Mouse (Mus musculus) myocyte (in vitro differentiated cells): ENCODE data around the gene Dmbt1. TPM values are rescaled to one million over a fixed set of nuclear protein-coding genes. Genes with fewer than 3 reads are reported as not detected.

ENCODE experiments used
- H3K27me3 ChIP-seq: one replicate; pipeline ENCODE4 v1.6.1; 2011; ENCODE audit not compliant: control insufficient read depth, insufficient read depth, insufficient read length
- H3K36me3 ChIP-seq: one replicate; pipeline ENCODE4 v1.6.1; 2011; ENCODE audit not compliant: control insufficient read depth, insufficient read depth
- H3K4me2 ChIP-seq: one replicate; pipeline ENCODE4 v1.6.1; 2011; ENCODE audit warnings: low read depth, control low read depth
- H3K4me3 ChIP-seq: one replicate; pipeline ENCODE4 v1.5.1; 2011; ENCODE audit warnings: mild to moderate bottlenecking, control low read depth, moderate library complexity
- H3K79me2 ChIP-seq: one replicate; pipeline ENCODE4 v1.6.1; 2011; ENCODE audit not compliant: control insufficient read depth, insufficient read depth
- H3ac ChIP-seq: one replicate; pipeline ENCODE4 v1.6.1; 2011; ENCODE audit not compliant: control insufficient read depth, insufficient read length
- CEBPB ChIP-seq: IDR thresholded peaks from 2 replicates; pipeline ENCODE4 v1.6.1; 2011; ENCODE audit warnings: mild to moderate bottlenecking, moderate library complexity; ENCODE audit not compliant: poor library complexity, insufficient read depth, severe bottlenecking
- E2F4 ChIP-seq: IDR thresholded peaks from one replicate; pipeline ENCODE4 v1.6.1; 2011; ENCODE audit warnings: mild to moderate bottlenecking, control low read depth, moderate library complexity; ENCODE audit not compliant: insufficient read depth
- MAX ChIP-seq: IDR thresholded peaks from one replicate; pipeline ENCODE4 v1.6.1; 2011; ENCODE audit warnings: low read depth, mild to moderate bottlenecking, control low read depth
- MYOD1 ChIP-seq, 3 experiments: IDR thresholded peaks; one replicate each; pipeline ENCODE4 v1.6.1; 2011; ENCODE audit warnings: control low read depth in 2 of 3, low read depth in 2 of 3, mild to moderate bottlenecking in 2 of 3, moderate library complexity in 1 of 3; ENCODE audit not compliant: insufficient read length in 2 of 3, control insufficient read depth in 1 of 3
- MYOG ChIP-seq, 3 experiments: IDR thresholded peaks; one replicate each; pipeline ENCODE4 v1.6.1; 2011; ENCODE audit warnings: control low read depth in 2 of 3, low read depth in 2 of 3, mild to moderate bottlenecking in 2 of 3; ENCODE audit not compliant: insufficient read length in 2 of 3, control insufficient read depth in 1 of 3, insufficient read depth in 1 of 3
- POLR2A ChIP-seq: IDR thresholded peaks from one replicate; pipeline ENCODE4 v1.6.1; 2011; ENCODE audit warnings: low read depth, mild to moderate bottlenecking, control low read depth, moderate library complexity; ENCODE audit not compliant: insufficient read length
- POLR2AphosphoS2 ChIP-seq: IDR thresholded peaks from one replicate; pipeline ENCODE4 v1.6.1; 2011; ENCODE audit warnings: low read depth, control low read depth; ENCODE audit not compliant: insufficient read length
- REST ChIP-seq: IDR thresholded peaks from one replicate; pipeline ENCODE4 v1.6.1; 2011; ENCODE audit warnings: mild to moderate bottlenecking, control low read depth, moderate library complexity; ENCODE audit not compliant: insufficient read depth, insufficient read length
- SRF ChIP-seq: IDR thresholded peaks from one replicate; pipeline ENCODE4 v1.6.1; 2011; ENCODE audit warnings: low read depth; ENCODE audit not compliant: control insufficient read depth, insufficient read length
- TCF12 ChIP-seq: IDR thresholded peaks from one replicate; pipeline ENCODE4 v1.6.1; 2011; ENCODE audit warnings: mild to moderate bottlenecking, control low read depth; ENCODE audit not compliant: poor library complexity, insufficient read depth, severe bottlenecking
- TCF3 ChIP-seq: IDR thresholded peaks from one replicate; pipeline ENCODE4 v1.6.1; 2011; ENCODE audit warnings: low read depth, control low read depth; ENCODE audit not compliant: insufficient read length
- USF1 ChIP-seq: IDR thresholded peaks from one replicate; pipeline ENCODE4 v1.6.1; 2011; ENCODE audit warnings: low read depth, mild to moderate bottlenecking, control low read depth, moderate library complexity
- polyA plus RNA-seq: library from polyadenylated mRNA; unstranded; fragments of >200 nt; fragmentation: generic; extraction: Trizol; gene quantifications from one replicate; pipeline ENCODE4 v1.2.1, GENCODE M21; 2012; ENCODE audit warnings: missing spikeins

Gene Dmbt1
- polyA plus RNA-seq: not detected

GRCm38 (mm10) chr7:131031755-131032154 lies at the start of gene Dmbt1:
Gene Dmbt1 (plus strand): TSS chr7:131032053.
- H3K4me3 ChIP-seq: no peak within 1 kb of the TSS
- H3K4me2 ChIP-seq: no peak within 1 kb of the TSS
- H3K79me2 ChIP-seq: no peaks in the 10 kb centered on the region

GRCm38 (mm10) chr7:130982371-130982770 lies 49.5 kb upstream of the Dmbt1 start:
- H3K36me3 ChIP-seq: peaks cover 15% of the 10 kb centered on the region
- no peaks in the 10 kb centered on the region for H3K27me3 ChIP-seq
- no peak overlapping the region for H3K4me3 ChIP-seq
- H3K79me2 ChIP-seq: no peaks in the 10 kb centered on the region
- H3ac ChIP-seq: no peak overlapping the region
- peak overlapping the region; percentile 27 for H3K4me2 ChIP-seq
- TF ChIP-seq POLR2AphosphoS2 (no peak), MYOG (IDR thresholded peaks at IDR 0.05; ENCODE audit: control insufficient read depth in 1 of 3, insufficient read depth in 1 of 3, insufficient read length in 2 of 3, low read depth in 2 of 3) (peak in 1 of 3 experiments; percentile 29), TCF3 (no peak), USF1 (no peak), CEBPB (no peak), MYOD1 (IDR thresholded peaks at IDR 0.05; ENCODE audit: control insufficient read depth in 1 of 3, insufficient read length in 2 of 3, low read depth in 2 of 3) (peak in 1 of 3 experiments; percentile 7), SRF (no peak), MAX (no peak), TCF12 (no peak), POLR2A (no peak), REST (no peak), E2F4 (no peak)

More at GRCm38 (mm10) chr7:131031755-131032154, at the start of gene Dmbt1:
- Histone ChIP-seq H3K36me3 (no peaks in the 10 kb centered on the region), H3K27me3 (peaks cover 34% of the 10 kb centered on the region), H3ac (no peak within 1 kb of the TSS)
- no peak for TF ChIP-seq E2F4
- no peak for TF ChIP-seq CEBPB
- TF ChIP-seq TCF12: no peak
- TF ChIP-seq POLR2AphosphoS2: no peak
- no peak for TF ChIP-seq MAX
- no peak for TF ChIP-seq MYOD1 (IDR thresholded peaks at IDR 0.05; ENCODE audit: control insufficient read depth in 1 of 3, insufficient read length in 2 of 3, low read depth in 2 of 3)
- no peak for TF ChIP-seq POLR2A
- no peak for TF ChIP-seq SRF
- TF ChIP-seq USF1: no peak
- TF ChIP-seq TCF3: no peak
- no peak for TF ChIP-seq REST
- no peak for TF ChIP-seq MYOG (IDR thresholded peaks at IDR 0.05; ENCODE audit: control insufficient read depth in 1 of 3, insufficient read depth in 1 of 3, insufficient read length in 2 of 3, low read depth in 2 of 3)

GRCm38 (mm10) chr7:130982881-130983280 lies 49.0 kb upstream of the Dmbt1 start:
- Histone ChIP-seq H3K79me2 (no peaks in the 10 kb centered on the region), H3ac (no peak overlapping the region), H3K36me3 (peaks cover 15% of the 10 kb centered on the region), H3K4me3 (no peak overlapping the region), H3K4me2 (no peak overlapping the region), H3K27me3 (no peaks in the 10 kb centered on the region)
- TF ChIP-seq E2F4 (no peak), SRF (no peak), TCF12 (no peak), MYOG (IDR thresholded peaks at IDR 0.05; ENCODE audit: control insufficient read depth in 1 of 3, insufficient read depth in 1 of 3, insufficient read length in 2 of 3, low read depth in 2 of 3) (no peak), REST (no peak)

- Histone ChIP-seq H3K79me2 (no peaks in the 10 kb centered on the region), H3K27me3 (no peaks in the 10 kb centered on the region), H3K4me3 (no peak overlapping the region), H3K4me2 (no peak overlapping the region), H3ac (no peak overlapping the region), H3K36me3 (peaks cover 15% of the 10 kb centered on the region)
- no peak for TF ChIP-seq REST
- TF ChIP-seq POLR2AphosphoS2: no peak
- TF ChIP-seq TCF12: no peak
Observed at GRCm38 (mm10) chr7:130984294-130984693, 47.6 kb upstream of the Dmbt1 start.

- no peak for TF ChIP-seq CEBPB
- TF ChIP-seq REST: no peak
- TF ChIP-seq MYOD1 (IDR thresholded peaks at IDR 0.05; ENCODE audit: control insufficient read depth in 1 of 3, insufficient read length in 2 of 3, low read depth in 2 of 3): no peak
- TF ChIP-seq MAX: no peak
- TF ChIP-seq TCF12: no peak
- TF ChIP-seq POLR2A: no peak
- TF ChIP-seq POLR2AphosphoS2: no peak
- H3K79me2 ChIP-seq: no peaks in the 10 kb centered on the region
Observed at GRCm38 (mm10) chr7:130985193-130985592, 46.7 kb upstream of the Dmbt1 start.

More at GRCm38 (mm10) chr7:130985193-130985592, 46.7 kb upstream of the Dmbt1 start:
- no peak overlapping the region for H3K4me3 ChIP-seq
- H3K27me3 ChIP-seq: no peaks in the 10 kb centered on the region
- H3K4me2 ChIP-seq: no peak overlapping the region
- no peak overlapping the region for H3ac ChIP-seq
- peaks cover 15% of the 10 kb centered on the region for H3K36me3 ChIP-seq
